Mouse (Mus musculus): ENCODE measurements around the gene Dusp18. TPM values are rescaled to one million over a fixed set of nuclear protein-coding genes. Genes with fewer than 3 reads are reported as not detected.
A peak's percentile ranks its signal among the peaks of the same experiment; 100 is the strongest.

The Dusp18 gene
- total and polyA plus RNA-seq, 3 experiments, result 2.8 to 6.6 (median 4.8) TPM

DNA sequence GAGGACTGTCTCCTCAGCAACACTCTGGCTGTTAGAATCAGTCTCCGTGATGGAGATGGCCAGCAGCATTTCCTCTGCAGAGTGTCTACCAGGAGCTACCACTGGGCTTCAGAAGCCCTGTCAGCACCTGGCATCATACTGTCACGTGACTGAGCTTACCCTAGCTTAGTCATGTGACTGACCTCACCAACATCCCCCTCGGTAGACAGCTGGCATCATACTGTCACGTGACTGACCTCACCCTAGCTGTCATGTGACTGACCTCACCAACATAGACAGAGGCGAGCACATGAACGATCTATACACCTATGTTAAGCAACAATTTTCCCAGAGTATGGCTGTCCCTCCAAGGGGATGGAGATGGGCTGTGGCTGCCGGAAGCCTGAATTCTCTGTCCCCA lies 16.4 kb upstream of the Dusp18 start (continued):
- TF ChIP-seq MEF2A (IDR thresholded peaks at IDR 0.05; ENCODE audit: borderline replicate concordance, low read depth, low read length) (no peak), ZMIZ1 (IDR thresholded peaks at IDR 0.05; ENCODE audit: low read depth, low read length) (no peak), HCFC1 (IDR thresholded peaks at IDR 0.05; ENCODE audit: low read depth, low read length) (no peak), RAD21 (IDR thresholded peaks at IDR 0.05; ENCODE audit: low read depth, low read length) (no peak), TCF12 (IDR thresholded peaks at IDR 0.05; ENCODE audit: low read depth, low read length) (no peak; the same call in 1 of the 2 replicates), NELFE (IDR thresholded peaks at IDR 0.05; ENCODE audit: low read depth, low read length) (no peak)

DNA sequence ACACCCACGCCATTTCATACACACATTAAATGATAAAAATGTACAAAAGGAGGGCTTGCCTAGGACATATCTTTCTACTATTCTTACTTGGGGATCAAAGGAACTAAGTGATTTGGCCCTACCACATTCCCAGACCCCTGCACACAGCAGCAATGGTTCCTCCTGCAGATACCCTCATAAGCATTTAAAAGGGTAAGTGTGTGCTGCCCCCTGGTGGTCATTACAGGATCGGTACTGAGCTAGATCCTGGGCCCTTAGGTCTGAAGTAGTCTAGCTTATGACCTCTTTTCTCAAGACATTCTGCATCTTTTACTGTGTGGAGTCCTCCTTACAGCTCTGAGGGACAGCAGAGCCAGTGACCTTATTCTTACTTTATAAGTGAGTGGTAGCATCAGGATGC lies 15.2 kb upstream of the Dusp18 start:
- H3K9me3 ChIP-seq (replicated peaks; ENCODE audit: low read length), result no peaks in the 10 kb centered on the region
- TF ChIP-seq ZKSCAN1 (IDR thresholded peaks at IDR 0.05; ENCODE audit: borderline replicate concordance, low read depth, low read length) (no peak), CTCF (conservative IDR thresholded peaks at IDR 0.05 in 1 of 2, IDR thresholded peaks at IDR 0.05 in 1 of 2; ENCODE audit: low read depth in 2 of 2, low read length in 2 of 2) (peak; percentile 90 to 97), PAX5 (IDR thresholded peaks at IDR 0.05; ENCODE audit: low read length) (no peak), JUN (IDR thresholded peaks at IDR 0.05; ENCODE audit: insufficient read depth, low read depth, low read length) (no peak), SMC3 (IDR thresholded peaks at IDR 0.05; ENCODE audit: low read depth, low read length) (peak; percentile 81), MAX (IDR thresholded peaks at IDR 0.05; ENCODE audit: low read length) (no peak), MEF2A (IDR thresholded peaks at IDR 0.05; ENCODE audit: borderline replicate concordance, low read depth, low read length) (no peak), RAD21 (IDR thresholded peaks at IDR 0.05; ENCODE audit: low read depth, low read length) (peak; percentile 82), MYC (IDR thresholded peaks at IDR 0.05; ENCODE audit: low read depth, low read length) (no peak), NELFE (IDR thresholded peaks at IDR 0.05; ENCODE audit: low read depth, low read length) (0 out of 2 replicates have a peak, but pooled peaks have one; percentile 36), E2F4 (IDR thresholded peaks at IDR 0.05; ENCODE audit: insufficient replicate concordance, low read depth, low read length) (no peak), TCF12 (IDR thresholded peaks at IDR 0.05; ENCODE audit: low read depth, low read length) (no peak), USF2 (conservative IDR thresholded peaks at IDR 0.05; ENCODE audit: low read depth, low read length) (no peak), EP300 (IDR thresholded peaks at IDR 0.05; ENCODE audit: low read length) (no peak), ZC3H11A (IDR thresholded peaks at IDR 0.05; ENCODE audit: low read depth, low read length) (no peak)
- H3K27me3 ChIP-seq (replicated peaks), result peaks cover 3% of the 10 kb centered on the region
- no peak overlapping the region for H3K9ac ChIP-seq (ENCODE audit: insufficient read depth, low read depth)
- peaks cover 7 to 22% of the 10 kb centered on the region in 2 experiments for H3K4me1 ChIP-seq (ENCODE audit: control insufficient read depth in 1 of 2, insufficient read depth in 2 of 2)
- in situ Hi-C loops (cut with MboI; ENCODE audit: low pct_ligation_motif_present, low pct_unique_long_range_greater_than_20kb, low sequenced_read_pairs), result loop anchor here (5.0 kb wide), 1 partner anchor 37 kb away; no protein-coding TSS in a partner anchor
- no peak overlapping the region for H3K4me3 ChIP-seq (replicated peaks in 1 of 3; ENCODE audit: low read depth in 2 of 3, low read length in 2 of 3, poor library complexity in 1 of 3)
- H3K79me2 ChIP-seq (replicated peaks; ENCODE audit: control insufficient read depth, extremely low read depth, insufficient read depth, poor library complexity, severe bottlenecking), result no peaks in the 10 kb centered on the region
- dilution Hi-C loops (cut with MboI; ENCODE audit: extremely low pct_ligation_motif_present, extremely low pct_unique_long_range_greater_than_20kb, low sequenced_read_pairs), result no loop called here
- no peaks in the 10 kb centered on the region for H3K36me3 ChIP-seq (replicated peaks in 1 of 2; ENCODE audit: control insufficient read depth in 1 of 2, insufficient read depth in 1 of 2, low read length in 1 of 2)
- no peak overlapping the region for H3K27ac ChIP-seq (ENCODE audit: insufficient read depth, low read depth)
- no peak overlapping the region for H3K4me2 ChIP-seq (ENCODE audit: insufficient read depth, low read depth, poor library complexity, severe bottlenecking)
- peak; percentile 85 for DNase-seq (ENCODE audit: extremely low read depth)

DNA sequence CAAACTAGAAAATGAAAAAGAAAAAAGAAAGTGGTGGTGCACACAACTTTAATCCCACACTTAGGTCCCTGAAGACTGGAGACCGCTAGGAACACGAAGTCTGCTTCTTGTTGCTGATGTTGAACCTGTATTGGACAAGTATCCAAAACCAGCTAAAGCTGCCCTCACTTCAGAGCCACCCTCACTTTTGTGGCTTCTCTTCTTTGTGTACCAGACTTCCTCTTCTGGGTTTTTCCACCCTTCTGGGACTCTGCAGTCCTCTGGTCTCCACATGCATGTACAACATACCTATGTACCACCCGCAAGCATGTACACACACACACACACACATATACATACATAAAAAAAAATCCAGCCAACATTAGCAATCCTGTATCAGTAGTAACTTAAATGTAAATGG lies 11.3 kb upstream of the Dusp18 start:
- H3K9ac ChIP-seq (ENCODE audit: insufficient read depth, low read depth), result no peak overlapping the region
- peaks cover 3% of the 10 kb centered on the region for H3K27me3 ChIP-seq (replicated peaks)
- no peak overlapping the region for H3K4me3 ChIP-seq (replicated peaks in 1 of 3; ENCODE audit: low read depth in 2 of 3, low read length in 2 of 3, poor library complexity in 1 of 3)
- no peak for DNase-seq (ENCODE audit: extremely low read depth)
- in situ Hi-C loops (cut with MboI; ENCODE audit: low pct_ligation_motif_present, low pct_unique_long_range_greater_than_20kb, low sequenced_read_pairs), result loop anchor here (5.0 kb wide), 1 partner anchor 34 kb away; no protein-coding TSS in a partner anchor
- dilution Hi-C loops (cut with MboI; ENCODE audit: extremely low pct_ligation_motif_present, extremely low pct_unique_long_range_greater_than_20kb, low sequenced_read_pairs), result no loop called here
- H3K79me2 ChIP-seq (replicated peaks; ENCODE audit: control insufficient read depth, extremely low read depth, insufficient read depth, poor library complexity, severe bottlenecking), result no peaks in the 10 kb centered on the region
- peaks cover 2 to 17% of the 10 kb centered on the region in 2 experiments for H3K4me1 ChIP-seq (ENCODE audit: control insufficient read depth in 1 of 2, insufficient read depth in 2 of 2)
- no peaks in the 10 kb centered on the region for H3K36me3 ChIP-seq (replicated peaks in 1 of 2; ENCODE audit: control insufficient read depth in 1 of 2, insufficient read depth in 1 of 2, low read length in 1 of 2)
- no peak overlapping the region for H3K4me2 ChIP-seq (ENCODE audit: insufficient read depth, low read depth, poor library complexity, severe bottlenecking)
- TF ChIP-seq ZC3H11A (IDR thresholded peaks at IDR 0.05; ENCODE audit: low read depth, low read length) (no peak), POLR2A (IDR thresholded peaks at IDR 0.05; ENCODE audit: low read depth, low read length) (no peak), USF2 (conservative IDR thresholded peaks at IDR 0.05; ENCODE audit: low read depth, low read length) (no peak), MAX (IDR thresholded peaks at IDR 0.05; ENCODE audit: low read length) (no peak), TCF12 (IDR thresholded peaks at IDR 0.05; ENCODE audit: low read depth, low read length) (no peak), NELFE (IDR thresholded peaks at IDR 0.05; ENCODE audit: low read depth, low read length) (no peak), RCOR1 (conservative IDR thresholded peaks at IDR 0.05; ENCODE audit: low read depth, low read length) (no peak), CHD2 (IDR thresholded peaks at IDR 0.05; ENCODE audit: low read length) (no peak), IRF4 (IDR thresholded peaks at IDR 0.05; ENCODE audit: low read depth, low read length) (no peak), ZNF384 (IDR thresholded peaks at IDR 0.05; ENCODE audit: low read depth, low read length) (no peak), HCFC1 (IDR thresholded peaks at IDR 0.05; ENCODE audit: low read depth, low read length) (no peak), TBP (conservative IDR thresholded peaks at IDR 0.05; ENCODE audit: low read depth, low read length) (no peak), NRF1 (IDR thresholded peaks at IDR 0.05; ENCODE audit: low read depth, low read length) (no peak), ZMIZ1 (IDR thresholded peaks at IDR 0.05; ENCODE audit: low read depth, low read length) (no peak), SMC3 (IDR thresholded peaks at IDR 0.05; ENCODE audit: low read depth, low read length) (no peak)
- no peaks in the 10 kb centered on the region for H3K9me3 ChIP-seq (replicated peaks; ENCODE audit: low read length)
- H3K27ac ChIP-seq (ENCODE audit: insufficient read depth, low read depth), result no peak overlapping the region
